Mouse (Mus musculus): ENCODE data around the gene Ctla4.

GRCm38 (mm10) chr1:60899244-60899643 is 12.4 kb downstream of the Ctla4 start:
- no peak for TF ChIP-seq CTCF (IDR thresholded peaks at IDR 0.05; ENCODE audit: borderline replicate concordance, insufficient read depth, low read length)
- no peak for TF ChIP-seq POLR2A (IDR thresholded peaks at IDR 0.05; ENCODE audit: low read depth, low read length)
